Mouse (Mus musculus) gonadal fat pad, adult 2 months (tissue): ENCODE results near the gene Ano8. TPM values are rescaled to one million over a fixed set of nuclear protein-coding genes. Genes with fewer than 3 reads are reported as not detected.
"Not testable (repeated sequence)": the region's sequence is repeated elsewhere in the genome, so short reads cannot be mapped to it uniquely, and the experiment has no call there.

Source experiments
- DNase-seq: peaks from one replicate; pipeline ENCODE4 v3.0.0-alpha.2; 2012; ENCODE audit warnings: low read depth
- polyA plus RNA-seq: library from polyadenylated mRNA; depleted of rRNA; stranded (reverse); fragments of >200 nt; gene quantifications from 2 replicates; pipeline ENCODE4 v1.2.3, GENCODE M21; 2012; rRNA removed

The Ano8 gene
- polyA plus RNA-seq: 18.3 and 18.9 TPM in 2 replicates

- DNase-seq: no peak
These were observed at the start of gene Ano8 for GRCm38 (mm10) chr8:71485142-71486135. Gene Ano8 (minus strand): TSS chr8:71485963.

GRCm38 (mm10) chr8:71534263-71534810, 48.6 kb upstream of the Ano8 start:
- DNase-seq: no peak

- DNase-seq: not testable (repeated sequence)
These were observed 45.1 kb upstream of the Ano8 start for GRCm38 (mm10) chr8:71530735-71531467.

DNA sequence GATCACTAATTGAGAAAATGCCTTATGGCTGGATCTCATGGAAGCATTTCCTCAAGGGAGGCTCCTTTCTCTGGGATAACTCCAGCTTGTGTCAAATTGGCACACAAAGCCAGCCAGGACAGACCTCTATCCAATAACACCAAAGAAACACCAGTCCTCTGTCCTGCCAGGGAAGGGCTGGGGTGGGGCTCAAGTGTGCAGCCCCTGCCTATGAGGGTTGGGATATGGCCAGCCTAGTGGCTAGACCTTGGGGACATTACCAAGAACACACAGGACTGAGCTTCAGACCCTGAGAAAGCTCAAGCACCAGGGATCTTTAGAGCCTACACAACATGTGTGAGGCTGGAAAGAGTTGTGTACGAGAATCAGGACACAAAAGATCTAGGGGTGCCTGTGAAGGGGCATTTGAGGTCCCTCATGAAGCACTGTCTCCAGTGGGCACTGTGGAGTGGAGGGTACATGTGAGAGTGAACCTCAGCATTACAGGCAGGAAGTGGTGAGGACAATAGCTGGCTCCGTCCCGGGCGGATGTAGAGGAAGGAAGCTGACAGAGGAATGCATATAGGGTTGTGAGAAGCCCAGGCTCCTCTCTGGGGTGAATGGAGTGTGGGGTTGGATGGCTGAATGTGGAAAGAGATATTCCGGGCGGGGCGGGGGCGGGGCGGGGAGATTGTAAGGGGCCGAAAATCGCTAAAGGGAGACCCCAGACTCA, 42.8 kb upstream of the Ano8 start:
- no peak for DNase-seq

DNA sequence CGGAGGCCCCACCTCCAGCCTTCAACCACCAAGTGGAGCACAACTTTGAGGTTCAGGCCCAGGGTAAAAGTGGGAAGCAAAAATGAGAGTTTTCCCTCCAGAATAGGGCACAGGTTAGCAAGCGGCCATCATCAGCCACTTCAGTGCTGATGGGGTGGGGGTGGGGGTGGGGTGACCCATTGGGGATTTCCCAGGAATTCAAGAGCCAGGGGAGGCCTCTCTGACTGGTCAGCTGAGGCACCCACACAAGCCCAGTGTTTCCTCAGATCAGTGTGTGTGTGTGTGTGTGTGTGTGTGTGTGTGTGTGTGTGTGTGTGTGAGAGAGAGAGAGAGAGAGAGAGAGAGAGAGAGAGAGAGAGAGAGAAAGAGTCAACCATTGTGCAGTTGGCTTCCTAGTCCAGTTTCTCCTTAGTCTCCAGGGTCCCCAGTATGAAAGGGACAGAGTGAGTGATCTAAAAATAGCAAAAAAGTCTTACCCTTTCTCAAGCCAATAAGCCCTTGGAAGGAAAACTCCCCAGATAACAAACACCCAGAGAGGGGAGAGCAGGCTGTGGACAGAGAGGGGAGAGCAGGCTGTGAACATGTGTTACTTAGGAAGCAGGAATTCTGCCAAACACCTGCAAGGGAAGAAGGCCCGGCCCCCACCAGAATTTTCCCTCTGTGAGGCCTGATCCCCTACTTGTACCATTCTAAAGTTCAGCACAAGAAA, 41.6 kb upstream of the Ano8 start:
- DNase-seq: no peak

- no peak for DNase-seq
These were observed 40.5 kb upstream of the Ano8 start for GRCm38 (mm10) chr8:71526272-71526671.

DNA sequence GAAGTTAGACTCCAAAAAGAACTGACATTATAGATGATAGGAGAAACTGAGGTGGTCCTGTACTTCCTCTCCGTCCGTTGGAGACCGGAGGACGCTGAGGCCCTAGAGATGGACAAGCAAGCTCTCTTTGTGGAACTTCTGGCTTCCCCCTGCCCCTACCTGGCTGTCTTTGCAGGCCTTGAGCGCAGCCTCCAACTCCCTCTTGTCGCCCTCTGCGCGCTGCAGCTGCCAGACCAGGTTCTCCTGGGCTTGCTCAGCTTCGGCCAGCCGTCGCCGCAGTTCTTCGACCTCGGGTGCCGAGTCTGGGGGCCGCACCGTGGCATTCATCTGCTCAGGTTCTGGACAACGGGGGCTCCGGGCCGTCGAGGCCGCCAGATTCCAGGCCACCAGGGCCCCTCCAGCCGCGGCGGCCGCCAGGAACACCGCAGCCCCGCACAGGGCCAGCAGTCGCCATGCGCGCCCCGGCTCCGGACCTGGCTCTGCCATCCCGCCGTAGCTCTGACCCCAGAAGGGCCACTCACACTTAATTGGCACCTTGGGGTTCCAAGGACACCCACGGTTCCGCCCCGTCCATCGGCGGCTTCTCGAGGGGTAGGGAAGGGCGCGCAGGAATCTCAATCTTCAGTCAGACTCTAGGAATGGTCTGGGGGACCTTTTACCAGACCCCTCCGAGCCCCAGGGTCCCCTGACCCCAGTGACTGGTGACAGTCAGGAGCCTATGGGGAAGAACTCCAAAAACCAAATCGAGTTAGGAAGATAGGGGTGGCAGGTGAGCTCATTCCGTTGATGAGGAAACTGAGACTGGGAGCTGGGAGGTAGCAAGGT, 39.7 kb upstream of the Ano8 start, which contains the start of gene Ccdc194:
Gene Ccdc194 (minus strand): TSS at position 486 of the 825 bp plus-strand sequence.
- DNase-seq: no peak

DNA sequence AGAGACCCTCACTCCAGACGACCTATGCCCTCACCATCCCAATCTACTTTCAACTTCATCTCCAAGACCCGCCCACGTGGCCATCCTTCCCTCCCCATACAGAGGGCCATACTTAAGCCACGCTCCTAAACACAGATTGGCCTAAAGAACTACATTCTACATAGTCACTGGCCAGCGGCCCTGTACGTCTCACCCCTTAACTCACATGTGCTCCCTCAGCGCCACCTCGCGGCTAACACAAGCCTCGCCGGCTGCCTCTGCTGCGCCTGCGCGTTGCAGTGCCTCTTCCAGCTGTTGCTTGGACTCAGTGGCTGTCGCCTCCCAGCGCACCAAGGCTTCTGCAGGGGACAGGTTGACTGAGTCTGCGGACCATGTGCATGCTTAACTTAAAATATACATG, 35.9 kb upstream of the Ano8 start:
- no peak for DNase-seq

DNA sequence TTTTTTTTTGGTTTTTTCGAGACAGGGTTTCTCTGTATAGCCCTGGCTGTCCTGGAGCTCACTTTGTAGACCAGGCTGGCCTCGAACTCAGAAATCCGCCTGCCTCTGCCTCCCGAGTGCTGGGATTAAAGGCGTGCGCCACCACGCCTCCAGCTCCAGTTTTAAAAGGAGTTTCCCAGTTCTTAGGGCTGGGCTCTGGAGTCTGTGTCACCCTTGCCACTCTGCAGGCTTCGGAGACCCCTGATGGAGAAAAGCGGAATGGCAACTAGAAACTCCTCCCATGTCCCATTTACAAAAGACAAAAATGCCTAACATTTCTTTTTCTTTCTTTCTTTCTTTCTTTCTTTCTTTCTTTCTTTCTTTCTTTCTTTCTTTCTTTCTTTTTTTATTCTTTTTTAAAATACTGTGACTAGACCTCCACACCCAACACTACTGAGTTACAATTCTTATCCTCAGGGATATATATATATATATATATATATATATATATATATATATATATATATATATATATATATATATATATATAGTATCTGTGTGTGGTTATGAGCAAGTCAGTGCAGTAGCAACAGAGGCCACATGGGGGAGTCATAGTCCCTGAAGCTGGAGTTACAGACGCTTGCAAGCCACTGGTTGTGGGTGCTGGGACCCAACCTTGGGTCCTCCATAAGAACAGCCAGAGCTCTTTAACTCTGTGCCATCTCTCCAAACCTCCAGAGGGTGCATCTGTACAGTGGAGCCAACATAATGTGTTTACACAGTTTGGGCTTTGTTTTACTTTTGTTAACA, 33.5 kb upstream of the Ano8 start:
- DNase-seq: not testable (repeated sequence)

- DNase-seq: no peak
These were observed 31.0 kb upstream of the Ano8 start for GRCm38 (mm10) chr8:71516786-71517185.

DNA sequence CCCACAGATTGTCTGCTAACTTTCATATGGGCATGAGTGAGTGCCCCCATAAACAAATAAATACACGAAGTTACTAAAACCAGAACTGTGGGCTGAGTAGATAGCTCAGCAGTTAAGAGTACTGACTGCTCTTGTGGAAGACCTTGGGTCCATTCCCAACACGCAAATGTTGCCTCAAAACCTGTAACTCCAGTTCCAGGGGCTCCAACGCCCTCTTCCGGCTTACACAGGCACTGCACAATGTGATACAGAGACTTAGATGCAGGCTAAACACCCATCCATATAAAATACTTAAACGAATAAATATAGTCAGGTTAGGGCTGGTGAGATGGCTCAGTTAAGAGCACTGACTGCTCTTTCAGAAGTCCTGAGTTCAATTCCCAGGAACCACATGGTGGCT, 29.3 kb upstream of the Ano8 start:
- no peak for DNase-seq

GRCm38 (mm10) chr8:71513018-71513754, 27.4 kb upstream of the Ano8 start:
- no peak for DNase-seq

DNA sequence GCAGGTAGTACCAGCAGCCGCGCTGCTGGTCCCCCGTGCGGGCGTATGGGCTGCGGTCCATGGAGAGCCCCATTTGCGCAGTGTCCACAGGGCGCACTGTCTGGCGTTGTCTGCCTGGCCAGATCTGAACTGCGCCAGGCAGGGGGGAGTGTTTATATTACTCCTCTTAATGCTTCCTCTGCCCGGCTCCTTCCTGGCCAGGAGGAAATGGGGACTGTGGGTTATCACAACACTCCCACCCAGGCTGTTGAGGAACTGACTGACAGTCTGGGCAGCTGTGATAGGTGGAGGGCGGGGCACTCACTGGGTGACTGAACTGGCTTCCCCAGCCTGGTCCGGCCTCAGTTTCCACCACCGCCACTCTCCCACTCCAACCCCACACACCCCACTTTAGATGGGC, 25.9 kb upstream of the Ano8 start, which contains the start of gene Plvap:
Gene Plvap (minus strand): TSS at position 109 of the 400 bp plus-strand sequence.
- DNase-seq: no peak

- DNase-seq: no peak
These were observed 23.6 kb upstream of the Ano8 start for GRCm38 (mm10) chr8:71509316-71509715.

GRCm38 (mm10) chr8:71507589-71508104, 21.9 kb upstream of the Ano8 start:
- no peak for DNase-seq

- no peak for DNase-seq
These were observed 20.2 kb upstream of the Ano8 start for GRCm38 (mm10) chr8:71505979-71506378.

DNA sequence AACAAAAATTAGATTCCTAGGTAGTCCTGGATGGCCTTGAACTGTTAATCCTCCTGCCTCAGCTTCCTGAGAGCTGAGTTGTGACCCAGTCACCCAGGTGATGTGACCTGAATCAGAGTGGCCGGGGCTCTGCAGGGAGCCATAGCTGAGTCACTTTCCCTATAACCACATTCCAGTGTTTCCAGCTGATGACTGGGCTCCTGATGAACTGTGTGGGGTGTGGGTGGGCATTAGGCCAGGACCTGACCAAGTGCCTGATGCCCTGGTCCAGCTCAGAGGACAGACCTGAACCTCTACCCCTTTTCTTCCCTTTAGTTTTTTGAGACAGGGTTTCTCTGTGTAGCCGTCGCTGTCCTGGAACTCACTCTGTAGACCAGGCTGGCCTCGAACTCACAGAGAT, 19.6 kb upstream of the Ano8 start:
- no peak for DNase-seq

GRCm38 (mm10) chr8:71504349-71504748, 18.6 kb upstream of the Ano8 start:
- DNase-seq: no peak
